8 mouse cellular contexts compared by ENCODE assay signal in the genomic region with DNA sequence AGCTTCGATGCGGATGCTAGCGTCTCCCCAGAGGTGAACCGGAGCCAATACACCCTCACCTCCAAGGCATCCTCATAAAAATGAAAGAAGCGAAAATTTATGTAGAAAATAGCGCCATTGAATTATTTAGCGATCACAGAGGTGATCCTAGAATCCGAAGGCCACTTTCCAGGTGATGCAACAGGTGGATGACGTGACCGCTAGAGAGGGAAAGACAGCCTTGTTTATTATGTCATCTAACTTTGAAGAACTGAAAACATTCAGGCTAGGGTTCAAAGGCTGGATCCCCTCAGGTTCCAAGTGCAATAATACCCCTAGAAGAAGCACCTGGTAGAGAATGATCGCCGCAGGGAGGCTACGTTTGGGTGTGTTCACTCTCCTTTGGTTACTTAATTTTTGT. TPM values are rescaled to one million over a fixed set of nuclear protein-coding genes. Genes with fewer than 3 reads are reported as not detected.
DNase-seq lines count a peak whose midpoint lies in the region; ATAC-seq and TF ChIP-seq lines count a peak whose summit lies in the region.

No protein-coding gene starts in this region.

- no peaks in the 10 kb centered on the region for H3K36me3 ChIP-seq in spleen, adult 2 months (ENCODE audit: control insufficient read depth, insufficient read depth, low read length)
- no peaks in the 10 kb centered on the region for H3K36me3 ChIP-seq in hindbrain, embryonic 15.5 days
- no peaks in the 10 kb centered on the region for H3K36me3 ChIP-seq in liver, embryonic 13.5 days
- no peaks in the 10 kb centered on the region for H3K36me3 ChIP-seq in neural tube, embryonic 15.5 days

- no peak for TF ChIP-seq POLR2A in spleen, adult 2 months (IDR thresholded peaks at IDR 0.05; ENCODE audit: low read depth, low read length)

- peaks cover 2% of the 10 kb centered on the region; the same call in 1 of the 2 replicates for H3K4me1 ChIP-seq in spleen, adult 2 months (ENCODE audit: control insufficient read depth, insufficient read depth, insufficient read length)
- peaks cover 17% of the 10 kb centered on the region for H3K4me1 ChIP-seq in hindbrain, embryonic 15.5 days (replicated peaks)
- peaks cover 20% of the 10 kb centered on the region for H3K4me1 ChIP-seq in liver, embryonic 13.5 days (replicated peaks)
- peaks cover 15% of the 10 kb centered on the region for H3K4me1 ChIP-seq in neural tube, embryonic 15.5 days

- H3K27me3 ChIP-seq in spleen, adult 2 months (ENCODE audit: control insufficient read depth, insufficient read depth, low read length) = no peaks in the 10 kb centered on the region
- H3K27me3 ChIP-seq in hindbrain, embryonic 15.5 days = no peaks in the 10 kb centered on the region
- H3K27me3 ChIP-seq in liver, embryonic 13.5 days = no peaks in the 10 kb centered on the region
- H3K27me3 ChIP-seq in neural tube, embryonic 15.5 days (replicated peaks) = no peaks in the 10 kb centered on the region

- TF ChIP-seq CTCF in spleen, adult 2 months (IDR thresholded peaks at IDR 0.05; ENCODE audit: extremely low read depth, insufficient read depth, insufficient read length, insufficient replicate concordance) = no peak

- no peak for DNase-seq in spleen, adult 2 months (ENCODE audit: low read depth in 1 of 2, low spot score in 2 of 2)
- no peak for DNase-seq in spleen, adult 12 weeks (ENCODE audit: low spot score)
- peak; percentile 55 to 57 for DNase-seq in cerebellum, postnatal 14 days
- DNase-seq in liver, embryonic 13.5 days = no peak
- no peak for DNase-seq in right cerebral cortex, adult 2 months (ENCODE audit: low spot score in 2 of 2)

- WGBS in spleen, adult 2 months = 9% methylated on average over 13 of the region's 13 CpGs
- 8% methylated on average over 13 of the region's 13 CpGs for WGBS in hindbrain, embryonic 15.5 days
- WGBS in liver, embryonic 13.5 days (ENCODE audit: insufficient replicate concordance) = 6% methylated on average over 13 of the region's 13 CpGs
- 9% methylated on average over 13 of the region's 13 CpGs for WGBS in neural tube, embryonic 15.5 days

- ATAC-seq in hindbrain, embryonic 15.5 days (ENCODE audit: low FRiP score, low read depth) = no peak
- ATAC-seq in liver, embryonic 13.5 days (ENCODE audit: low read depth) = no peak
- no peak for ATAC-seq in neural tube, embryonic 15.5 days (ENCODE audit: low FRiP score)
- ATAC-seq in megakaryocyte progenitor cell, adult 5-6 weeks (replicated peaks; ENCODE audit: poor library complexity) = no peak

- H3K9ac ChIP-seq in hindbrain, embryonic 15.5 days = no peak overlapping the region
- peak overlapping the region; percentile 72 for H3K9ac ChIP-seq in liver, embryonic 13.5 days
- H3K9ac ChIP-seq in neural tube, embryonic 15.5 days (replicated peaks) = peak overlapping the region; percentile 40; the same call in 1 of the 2 replicates

- H3K27ac ChIP-seq in spleen, adult 2 months (ENCODE audit: insufficient read depth, low read length) = no peak overlapping the region
- no peak overlapping the region for H3K27ac ChIP-seq in hindbrain, embryonic 15.5 days (replicated peaks)
- no peak overlapping the region for H3K27ac ChIP-seq in liver, embryonic 13.5 days
- no peak overlapping the region for H3K27ac ChIP-seq in neural tube, embryonic 15.5 days (replicated peaks)

- H3K4me2 ChIP-seq in hindbrain, embryonic 15.5 days = peak overlapping the region; percentile 63
- H3K4me2 ChIP-seq in liver, embryonic 13.5 days = peak overlapping the region; percentile 80
- peak overlapping the region; percentile 74 for H3K4me2 ChIP-seq in neural tube, embryonic 15.5 days

- no peaks in the 10 kb centered on the region for H3K9me3 ChIP-seq in hindbrain, embryonic 15.5 days
- no peaks in the 10 kb centered on the region for H3K9me3 ChIP-seq in liver, embryonic 13.5 days (replicated peaks)
- no peaks in the 10 kb centered on the region for H3K9me3 ChIP-seq in neural tube, embryonic 15.5 days (replicated peaks)

- H3K4me3 ChIP-seq in spleen, adult 2 months (ENCODE audit: extremely low read depth, insufficient read depth, insufficient read length) = peak overlapping the region; percentile 35
- H3K4me3 ChIP-seq in hindbrain, embryonic 15.5 days = peak overlapping the region; percentile 38
- peak overlapping the region; percentile 58 for H3K4me3 ChIP-seq in liver, embryonic 13.5 days (replicated peaks)
- peak overlapping the region; percentile 43 for H3K4me3 ChIP-seq in neural tube, embryonic 15.5 days (replicated peaks)

RNA-seq across cellular contexts. Expression of a gene that starts 1.2 kb away (rescaled TPM):
- polyA plus RNA-seq in spleen, adult 2 months (2012; rRNA removed) = 4.4 and 4.7 TPM in 2 replicates
- 20.3 and 23.5 TPM in 2 replicates for polyA plus RNA-seq in hindbrain, embryonic 15.5 days (2015; fragmentation: Nextera tagmentation; extraction: Ambion mirVana)
- polyA plus RNA-seq in liver, embryonic 13.5 days (2015; fragmentation: Nextera tagmentation; extraction: Ambion mirVana) = 11.3 and 12.3 TPM in 2 replicates
- 22.0 and 23.6 TPM in 2 replicates for polyA plus RNA-seq in neural tube, embryonic 15.5 days (2015; fragmentation: Nextera tagmentation; extraction: Ambion mirVana)
- total RNA-seq in megakaryocyte progenitor cell, adult 5-6 weeks (2015) = 12.0 and 17.3 TPM in 2 replicates
- total RNA-seq in megakaryocyte progenitor cell, adult 5-6 weeks (2017) = 11.5 and 16.5 TPM in 2 replicates

Comparison
In these comparisons a context has a peak if more than half of its experiments do, and no peak if none do; other contexts are left out.
1. DNase-seq: peak in cerebellum, postnatal 14 days (2 of 2); none in spleen, adult 2 months (0 of 2), spleen, adult 12 weeks (single experiment), liver, embryonic 13.5 days (single experiment) and right cerebral cortex, adult 2 months (0 of 2).
2. Peak in every context shown above with its lines, with median percentiles within 50 percentile points of each other: H3K4me3 ChIP-seq and H3K4me2 ChIP-seq.